Mouse (Mus musculus): ENCODE measurements around the gene Dock9. TPM values are rescaled to one million over a fixed set of nuclear protein-coding genes. Genes with fewer than 3 reads are reported as not detected.

The Dock9 gene
- polyA plus RNA-seq, 1 experiment = 5.2 TPM

DNA sequence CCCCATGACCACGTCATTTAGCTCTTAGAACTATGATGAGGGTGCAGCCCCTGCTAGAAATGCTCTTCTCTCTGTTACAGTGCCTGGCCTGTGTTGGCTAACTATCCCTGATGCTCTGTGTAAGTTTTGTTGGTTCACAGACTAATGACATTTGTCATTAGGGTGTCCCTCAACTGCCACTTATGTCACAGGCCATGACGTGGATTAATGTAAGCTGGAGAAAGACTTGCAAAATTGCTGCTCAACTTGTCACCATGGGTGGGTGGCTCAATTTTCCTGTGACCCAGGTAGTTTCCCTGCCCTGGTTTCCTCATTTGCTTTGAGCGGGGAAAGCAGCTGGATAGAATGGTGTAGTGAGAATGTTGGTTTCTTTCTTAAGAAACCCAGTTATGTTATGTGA is 269.8 kb downstream of the Dock9 start:
- TF ChIP-seq CTCF (IDR thresholded peaks at IDR 0.05; ENCODE audit: control insufficient read depth, insufficient read depth, low read length) = no peak
- no peak for TF ChIP-seq POLR2A (IDR thresholded peaks at IDR 0.05; ENCODE audit: borderline replicate concordance, control insufficient read depth, low read depth, low read length)
- Histone ChIP-seq H3K4me1 (ENCODE audit: control insufficient read depth, insufficient read depth, low read length) (peaks cover 4% of the 10 kb centered on the region), H3K27ac (ENCODE audit: control insufficient read depth, insufficient read depth, low read depth, low read length, poor library complexity) (no peak overlapping the region), H3K4me3 (replicated peaks; ENCODE audit: control insufficient read depth, low read depth, low read length) (no peak overlapping the region)
- 51% methylated on average over 3 of the region's 3 CpGs for WGBS

DNA sequence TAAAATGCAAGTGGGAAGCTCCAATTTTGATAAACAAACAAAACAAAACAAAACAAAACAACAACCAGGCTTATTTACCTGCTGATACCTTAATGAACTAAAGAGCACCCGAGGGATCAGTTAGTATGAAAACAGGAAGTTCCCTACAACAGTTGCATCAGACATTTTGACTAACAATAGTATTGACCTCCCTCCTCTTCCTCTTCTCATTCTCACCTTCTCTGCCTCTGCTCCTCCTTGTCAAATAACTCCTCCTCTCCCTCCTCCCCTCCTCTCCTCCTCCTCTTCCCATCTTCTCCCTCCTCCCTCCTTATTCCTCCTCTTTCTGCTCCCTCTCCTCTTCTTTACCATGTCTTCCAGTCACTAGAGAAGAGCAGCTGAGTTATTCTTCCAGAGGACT is 270.4 kb downstream of the Dock9 start:
- 0% methylated on average over 1 of the region's 1 CpGs for WGBS
- Histone ChIP-seq H3K27ac (ENCODE audit: control insufficient read depth, insufficient read depth, low read depth, low read length, poor library complexity) (no peak overlapping the region), H3K4me3 (replicated peaks; ENCODE audit: control insufficient read depth, low read depth, low read length) (no peak overlapping the region), H3K4me1 (ENCODE audit: control insufficient read depth, insufficient read depth, low read length) (peaks cover 4% of the 10 kb centered on the region)
- no peak for TF ChIP-seq CTCF (IDR thresholded peaks at IDR 0.05; ENCODE audit: control insufficient read depth, insufficient read depth, low read length)
- TF ChIP-seq POLR2A (IDR thresholded peaks at IDR 0.05; ENCODE audit: borderline replicate concordance, control insufficient read depth, low read depth, low read length) = no peak

- 28% methylated on average over 4 of the region's 4 CpGs for WGBS
- TF ChIP-seq CTCF (IDR thresholded peaks at IDR 0.05; ENCODE audit: control insufficient read depth, insufficient read depth, low read length) = no peak
- no peak for TF ChIP-seq POLR2A (IDR thresholded peaks at IDR 0.05; ENCODE audit: borderline replicate concordance, control insufficient read depth, low read depth, low read length)
These were observed 275.9 kb downstream of the Dock9 start for GRCm38 (mm10) chr14:121521709-121522108.

DNA sequence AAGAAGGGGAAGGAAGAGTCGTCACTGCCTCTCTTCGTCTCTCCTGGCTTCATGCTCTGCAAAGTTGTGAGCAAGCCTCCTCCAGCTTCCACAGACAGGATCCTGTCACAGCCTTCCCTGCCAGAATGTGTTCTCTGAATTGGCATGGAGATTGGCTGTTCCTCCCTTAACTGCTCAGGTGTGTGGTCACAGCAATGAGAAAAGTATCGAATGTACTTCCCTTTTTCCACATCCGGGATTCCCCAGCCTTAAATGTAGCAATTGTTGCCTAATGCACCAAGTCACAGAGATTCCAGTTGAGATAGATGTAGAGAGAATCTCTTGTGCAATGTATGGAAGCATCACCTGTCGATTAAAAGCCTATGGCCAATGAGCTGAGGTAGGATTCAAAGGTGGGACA is 280.8 kb downstream of the Dock9 start:
- WGBS = 27% methylated on average over 5 of the region's 5 CpGs
- TF ChIP-seq CTCF (IDR thresholded peaks at IDR 0.05; ENCODE audit: control insufficient read depth, insufficient read depth, low read length) (no peak), POLR2A (IDR thresholded peaks at IDR 0.05; ENCODE audit: borderline replicate concordance, control insufficient read depth, low read depth, low read length) (no peak)
- Histone ChIP-seq H3K4me3 (replicated peaks; ENCODE audit: control insufficient read depth, low read depth, low read length) (no peak overlapping the region), H3K27ac (ENCODE audit: control insufficient read depth, insufficient read depth, low read depth, low read length, poor library complexity) (no peak overlapping the region), H3K4me1 (ENCODE audit: control insufficient read depth, insufficient read depth, low read length) (no peaks in the 10 kb centered on the region)

More at GRCm38 (mm10) chr14:121521709-121522108, 275.9 kb downstream of the Dock9 start:
- Histone ChIP-seq H3K4me3 (replicated peaks; ENCODE audit: control insufficient read depth, low read depth, low read length) (no peak overlapping the region), H3K27ac (ENCODE audit: control insufficient read depth, insufficient read depth, low read depth, low read length, poor library complexity) (no peak overlapping the region), H3K4me1 (ENCODE audit: control insufficient read depth, insufficient read depth, low read length) (no peaks in the 10 kb centered on the region)

DNA sequence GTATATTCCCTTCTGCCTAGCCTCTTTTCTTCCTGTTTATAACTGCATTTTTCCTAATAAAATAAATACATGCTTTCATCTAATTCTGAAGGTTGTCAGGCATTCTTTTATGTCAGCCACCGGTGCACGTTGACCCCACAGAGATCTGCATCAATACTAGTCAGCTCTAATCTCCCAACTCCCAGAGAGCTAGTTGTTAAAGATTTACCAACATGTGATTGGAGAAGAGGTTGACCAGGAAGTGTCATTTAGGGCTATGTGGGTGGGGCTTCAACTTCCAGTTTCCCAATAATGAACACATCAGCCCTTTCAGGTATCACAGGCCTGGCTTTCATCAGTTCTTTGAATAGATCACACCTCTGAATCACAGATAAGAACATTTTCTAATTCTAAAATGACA is 288.7 kb downstream of the Dock9 start:
- 86% methylated on average over 2 of the region's 2 CpGs for WGBS
- TF ChIP-seq POLR2A (IDR thresholded peaks at IDR 0.05; ENCODE audit: borderline replicate concordance, control insufficient read depth, low read depth, low read length) (no peak), CTCF (IDR thresholded peaks at IDR 0.05; ENCODE audit: control insufficient read depth, insufficient read depth, low read length) (no peak)
- no peak overlapping the region for H3K27ac ChIP-seq (ENCODE audit: control insufficient read depth, insufficient read depth, low read depth, low read length, poor library complexity)
- no peaks in the 10 kb centered on the region for H3K4me1 ChIP-seq (ENCODE audit: control insufficient read depth, insufficient read depth, low read length)
- no peak overlapping the region for H3K4me3 ChIP-seq (replicated peaks; ENCODE audit: control insufficient read depth, low read depth, low read length)

DNA sequence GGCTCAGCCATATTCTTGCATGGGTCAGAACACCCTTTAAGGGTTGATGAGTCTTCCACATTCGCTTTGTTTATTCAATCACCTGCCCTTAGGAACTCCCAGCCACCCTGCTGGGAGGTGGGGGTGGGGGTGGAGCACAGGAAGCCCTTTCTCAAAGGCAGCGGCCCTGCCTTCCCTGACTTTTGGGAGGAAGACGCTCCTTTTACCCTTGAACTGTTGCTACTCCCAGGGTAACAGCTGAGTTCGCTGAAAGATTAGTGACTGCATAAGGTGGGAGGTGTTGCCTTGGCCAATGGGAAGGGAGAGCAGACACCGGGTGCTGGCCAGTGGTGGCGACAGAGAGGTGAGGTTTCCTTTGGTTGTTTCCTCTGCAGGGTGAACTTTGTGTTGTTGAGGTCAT is 291.3 kb downstream of the Dock9 start:
- no peak for TF ChIP-seq CTCF (IDR thresholded peaks at IDR 0.05; ENCODE audit: control insufficient read depth, insufficient read depth, low read length)
- TF ChIP-seq POLR2A (IDR thresholded peaks at IDR 0.05; ENCODE audit: borderline replicate concordance, control insufficient read depth, low read depth, low read length) = no peak
- WGBS = 24% methylated on average over 6 of the region's 6 CpGs
- Histone ChIP-seq H3K4me3 (replicated peaks; ENCODE audit: control insufficient read depth, low read depth, low read length) (no peak overlapping the region), H3K27ac (ENCODE audit: control insufficient read depth, insufficient read depth, low read depth, low read length, poor library complexity) (no peak overlapping the region), H3K4me1 (ENCODE audit: control insufficient read depth, insufficient read depth, low read length) (no peaks in the 10 kb centered on the region)

DNA sequence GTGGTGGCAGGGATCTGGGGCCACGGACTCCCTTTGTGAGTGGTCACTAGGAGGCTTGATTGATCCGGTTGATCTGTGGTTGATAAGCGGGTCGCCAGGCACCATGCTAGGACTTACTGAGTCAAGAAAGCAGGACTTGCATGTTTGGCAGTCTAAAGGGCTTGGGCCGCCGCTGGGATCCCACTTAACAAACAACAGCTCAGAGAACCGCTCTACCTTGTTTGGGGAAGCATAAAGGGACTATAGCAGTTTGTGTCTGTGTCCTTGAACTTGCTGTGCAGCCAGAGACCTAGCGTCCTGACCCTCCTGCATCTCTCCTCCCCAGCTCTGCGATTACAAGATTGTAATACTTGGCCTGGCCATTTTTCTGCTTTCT is 292.2 kb downstream of the Dock9 start:
- TF ChIP-seq POLR2A (IDR thresholded peaks at IDR 0.05; ENCODE audit: borderline replicate concordance, control insufficient read depth, low read depth, low read length) (no peak), CTCF (IDR thresholded peaks at IDR 0.05; ENCODE audit: control insufficient read depth, insufficient read depth, low read length) (no peak)
- Histone ChIP-seq H3K27ac (ENCODE audit: control insufficient read depth, insufficient read depth, low read depth, low read length, poor library complexity) (no peak overlapping the region), H3K4me3 (replicated peaks; ENCODE audit: control insufficient read depth, low read depth, low read length) (no peak overlapping the region), H3K4me1 (ENCODE audit: control insufficient read depth, insufficient read depth, low read length) (no peaks in the 10 kb centered on the region)
- 58% methylated on average over 9 of the region's 9 CpGs for WGBS

DNA sequence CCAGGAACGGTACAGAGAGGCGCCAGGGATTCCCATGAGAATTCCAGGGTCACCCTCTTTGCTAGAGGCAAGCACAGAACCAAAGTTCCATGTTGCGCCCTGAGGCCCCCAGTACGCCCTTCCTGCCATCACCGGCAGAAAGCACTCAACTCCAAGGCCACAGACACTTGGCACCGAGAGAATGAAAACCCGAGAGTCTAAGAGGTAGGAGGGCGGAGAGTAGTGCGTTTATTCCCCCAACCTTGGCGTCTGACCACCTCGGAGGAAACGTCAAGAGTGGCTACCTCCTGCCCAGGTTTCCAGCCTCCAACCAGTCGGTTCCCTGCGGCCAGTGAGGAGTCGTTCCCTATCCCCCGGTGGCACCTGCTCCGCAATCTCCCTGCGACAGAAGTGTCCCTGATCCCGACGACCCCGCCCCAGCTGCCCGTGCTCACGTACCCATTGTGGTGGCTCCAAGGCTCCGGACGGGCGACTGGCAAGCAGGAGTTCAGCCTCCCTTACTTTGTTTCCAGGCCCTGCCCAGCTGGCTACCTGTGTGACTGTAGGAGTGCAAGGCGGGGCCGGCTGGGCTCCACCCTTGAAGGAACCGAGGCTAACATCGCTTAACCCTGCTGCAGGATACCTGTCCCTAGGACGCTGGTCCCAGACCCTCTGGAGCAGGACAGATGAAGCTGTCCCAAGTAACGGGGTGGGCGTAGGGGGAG is 292.7 kb downstream of the Dock9 start, which contains the start of gene Slc15a1:
Slc15a1 (minus strand) TSS at position 472 of the 704 bp plus-strand sequence.
- Histone ChIP-seq H3K27ac (ENCODE audit: control insufficient read depth, insufficient read depth, low read depth, low read length, poor library complexity) (no peak within 1 kb of the TSS), H3K4me3 (replicated peaks; ENCODE audit: control insufficient read depth, low read depth, low read length) (no peak within 1 kb of the TSS), H3K4me1 (ENCODE audit: control insufficient read depth, insufficient read depth, low read length) (no peaks in the 10 kb centered on the region)
- WGBS = 16% methylated on average over 33 of the region's 33 CpGs
- TF ChIP-seq CTCF (IDR thresholded peaks at IDR 0.05; ENCODE audit: control insufficient read depth, insufficient read depth, low read length) (no peak), POLR2A (IDR thresholded peaks at IDR 0.05; ENCODE audit: borderline replicate concordance, control insufficient read depth, low read depth, low read length) (no peak)
